Mouse (Mus musculus): Measurements from ENCODE around the gene Epdr1.
"Not testable (repeated sequence)": the region's sequence is repeated elsewhere in the genome, so short reads cannot be mapped to it uniquely, and the experiment has no call there.

The Epdr1 gene

GRCm38 (mm10) chr13:19608120-19608519, 11.6 kb downstream of the Epdr1 start:
- no peak for DNase-seq (ENCODE audit: extremely low spot score, low read depth, low spot score)

- no peak for DNase-seq (ENCODE audit: extremely low spot score, low read depth, low spot score)
Measured at GRCm38 (mm10) chr13:19604916-19605315, 14.8 kb downstream of the Epdr1 start.

- DNase-seq (ENCODE audit: extremely low spot score, low read depth, low spot score), result no peak
Measured at GRCm38 (mm10) chr13:19603719-19604118, 16.0 kb downstream of the Epdr1 start.

- DNase-seq (ENCODE audit: extremely low spot score, low read depth, low spot score), result no peak
Measured at GRCm38 (mm10) chr13:19602531-19602930, 17.2 kb downstream of the Epdr1 start.

GRCm38 (mm10) chr13:19599242-19599641, 20.5 kb downstream of the Epdr1 start:
- no peak for DNase-seq (ENCODE audit: extremely low spot score, low read depth, low spot score)

GRCm38 (mm10) chr13:19595141-19595540, 24.6 kb downstream of the Epdr1 start:
- DNase-seq (ENCODE audit: extremely low spot score, low read depth, low spot score), result no peak

GRCm38 (mm10) chr13:19590996-19591759, 28.5 kb downstream of the Epdr1 start:
- no peak for DNase-seq (ENCODE audit: extremely low spot score, low read depth, low spot score)

- DNase-seq (ENCODE audit: extremely low spot score, low read depth, low spot score), result no peak
Measured at GRCm38 (mm10) chr13:19575947-19576346, 43.8 kb downstream of the Epdr1 start.

GRCm38 (mm10) chr13:19574723-19575122, 45.0 kb downstream of the Epdr1 start:
- not testable (repeated sequence) for DNase-seq (ENCODE audit: extremely low spot score, low read depth, low spot score)

- DNase-seq (ENCODE audit: extremely low spot score, low read depth, low spot score), result not testable (repeated sequence)
Measured at GRCm38 (mm10) chr13:19570166-19570565, 49.6 kb downstream of the Epdr1 start.

- DNase-seq (ENCODE audit: extremely low spot score, low read depth, low spot score), result no peak
Measured at GRCm38 (mm10) chr13:19562510-19562909, 57.2 kb downstream of the Epdr1 start.

- no peak for DNase-seq (ENCODE audit: extremely low spot score, low read depth, low spot score)
Measured at GRCm38 (mm10) chr13:19555391-19555790, 64.3 kb downstream of the Epdr1 start.
